Mouse (Mus musculus) adrenal gland, adult 2 months (tissue): Measurements from ENCODE around the gene Nkapd1. TPM values are rescaled to one million over a fixed set of nuclear protein-coding genes. Genes with fewer than 3 reads are reported as not detected.

Source experiments
- DNase-seq: peaks from one replicate; pipeline ENCODE4 v3.0.0; 2021
- polyA plus RNA-seq: library from polyadenylated mRNA; depleted of rRNA; stranded (reverse); fragments of >200 nt; gene quantifications from 2 replicates; pipeline ENCODE4 v1.2.3, GENCODE M21; 2012; rRNA removed
- total RNA-seq, 2 experiments: library from RNA; stranded (reverse); gene quantifications; 2 replicates each; pipeline ENCODE4 v1.2.3; 2021

Gene Nkapd1
- total and polyA plus RNA-seq, 3 experiments = 6.8 to 26.8 (median 20.9) TPM

DNA sequence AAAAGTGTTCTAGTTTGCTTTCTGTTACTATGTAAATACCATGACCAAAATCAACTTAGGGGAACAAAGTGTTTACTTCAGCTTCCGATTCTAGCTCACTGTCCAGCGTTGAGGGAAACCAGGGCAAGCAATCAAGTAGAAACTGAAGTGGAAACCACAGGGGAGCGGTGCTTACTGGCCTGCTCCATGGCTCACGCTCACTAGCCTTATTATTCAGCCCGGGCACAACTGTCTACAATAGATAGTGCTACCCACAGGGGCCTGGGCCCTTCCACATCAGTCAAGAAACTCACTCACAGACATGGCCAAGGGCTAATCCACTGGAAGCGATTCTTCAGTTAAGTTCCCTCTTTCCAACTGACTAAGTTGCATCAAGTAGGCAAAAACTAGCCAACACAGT, 15.7 kb downstream of the Nkapd1 start:
- DNase-seq = no peak

DNA sequence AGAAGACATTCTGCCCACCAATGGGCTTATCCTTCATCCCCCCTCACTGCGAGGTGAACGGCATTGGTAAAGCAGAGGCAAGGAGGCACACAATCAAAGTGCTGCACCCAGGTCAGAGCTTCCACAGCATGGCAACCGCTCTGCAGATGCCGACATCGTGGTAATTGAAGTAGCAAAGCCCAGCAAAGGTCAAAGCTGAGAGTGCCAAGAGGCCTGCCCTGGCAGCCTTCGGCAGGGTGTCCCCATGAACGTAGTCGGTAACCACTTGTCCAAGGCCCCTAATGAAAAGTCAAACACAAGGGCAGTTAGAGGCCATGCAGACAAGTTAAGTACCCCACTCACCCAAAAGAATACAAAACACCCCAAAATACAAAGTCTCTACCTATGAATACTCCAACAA, 20.3 kb downstream of the Nkapd1 start:
- no peak for DNase-seq

DNA sequence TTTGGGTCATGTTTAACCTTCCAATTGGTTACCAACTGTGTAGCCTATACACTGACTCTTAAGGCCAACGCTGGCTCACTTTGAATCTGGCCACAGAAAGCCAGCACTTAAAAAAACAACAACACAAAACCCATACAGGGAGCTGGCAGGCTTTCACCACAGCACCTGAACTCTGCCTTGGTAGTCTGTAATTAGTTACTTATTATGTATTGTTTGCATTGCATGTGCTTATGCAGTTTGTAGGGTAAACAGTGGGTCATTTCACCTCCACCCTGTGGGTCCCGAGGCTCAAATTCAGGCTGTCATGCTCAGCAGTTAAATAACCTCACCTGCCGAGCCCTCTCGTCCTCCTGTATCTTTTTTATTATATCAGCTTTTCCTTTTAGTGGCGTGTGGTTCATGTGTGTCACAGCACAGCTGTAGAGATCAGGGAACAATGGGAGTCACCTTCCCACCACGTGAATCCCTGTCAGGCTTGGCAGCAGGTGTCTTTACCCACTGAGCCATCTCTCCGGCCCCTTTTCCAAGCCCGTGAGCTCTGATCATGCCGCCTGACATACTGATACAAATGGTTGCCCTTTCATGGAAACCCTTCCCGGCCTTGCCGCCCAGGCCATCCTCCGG, 22.4 kb downstream of the Nkapd1 start:
- no peak for DNase-seq

DNA sequence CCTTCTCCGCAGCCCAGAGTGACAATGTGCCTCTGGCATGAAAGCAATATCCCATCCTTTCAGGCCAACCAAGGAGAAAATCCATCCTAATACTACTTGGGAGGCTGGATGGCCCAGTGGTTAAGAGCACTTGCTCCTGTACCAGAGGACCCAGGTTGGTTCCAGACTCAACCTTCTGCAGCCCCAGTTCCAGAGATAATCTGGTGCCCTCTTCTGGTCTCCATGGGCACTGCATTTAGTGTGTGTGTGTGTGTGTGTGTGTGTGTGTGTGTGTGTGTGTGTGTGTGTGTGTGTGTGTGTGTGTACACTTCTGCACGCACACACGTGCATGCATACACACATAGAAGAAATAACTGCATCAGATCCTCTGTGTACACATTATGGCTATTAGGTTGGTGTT, 23.7 kb downstream of the Nkapd1 start:
- DNase-seq = no peak

DNA sequence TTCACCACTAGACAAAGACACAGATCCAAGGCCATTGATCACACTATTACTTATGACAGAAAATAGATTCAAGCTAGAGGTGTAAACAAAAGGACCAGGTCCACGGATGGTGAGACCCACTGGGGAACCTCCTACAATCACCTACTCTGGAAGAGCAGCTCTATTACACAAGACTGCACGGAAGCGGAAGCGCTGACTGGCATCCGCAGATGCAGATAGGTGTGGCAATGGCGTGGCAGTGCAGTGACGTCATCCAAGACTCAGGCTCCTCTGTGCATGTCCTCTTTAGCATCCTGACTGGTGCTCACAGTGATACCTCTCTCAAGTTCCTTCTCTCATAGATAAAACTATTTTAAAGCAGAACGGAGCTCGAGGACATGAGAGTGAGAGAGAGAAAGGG, 24.3 kb downstream of the Nkapd1 start:
- no peak for DNase-seq

DNA sequence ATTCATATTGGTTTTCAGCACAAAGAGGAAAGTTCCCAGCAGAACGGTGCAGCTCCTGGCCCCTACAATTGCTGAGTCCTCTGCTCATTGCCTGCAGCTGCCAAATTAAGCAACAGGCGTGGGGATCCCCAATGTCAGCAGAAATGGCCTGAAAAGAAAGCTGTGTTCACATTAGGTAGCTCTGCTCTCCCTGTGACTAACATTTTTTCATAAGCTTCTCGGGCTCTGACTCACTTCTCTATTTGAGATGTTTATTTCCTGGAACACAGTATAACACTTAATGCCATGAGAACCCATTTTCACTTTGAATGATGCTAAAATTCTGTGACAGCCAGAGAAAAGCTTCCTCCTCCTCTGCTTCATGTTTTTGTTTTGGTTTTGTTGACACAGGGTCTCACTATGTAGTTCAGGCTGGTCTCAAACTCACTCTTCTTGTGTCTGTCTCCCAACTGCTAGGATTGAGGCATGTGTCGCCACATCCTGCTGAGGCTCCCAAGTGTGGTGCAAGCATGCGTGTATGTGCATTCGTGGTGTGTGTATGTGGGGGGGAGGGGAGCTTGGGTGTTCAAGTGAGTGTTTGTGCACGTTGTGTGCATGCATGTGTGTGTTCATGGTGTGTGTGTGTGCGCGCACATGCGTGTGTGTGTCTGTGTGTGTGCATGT, 26.3 kb downstream of the Nkapd1 start:
- DNase-seq = peak; percentile 48

DNA sequence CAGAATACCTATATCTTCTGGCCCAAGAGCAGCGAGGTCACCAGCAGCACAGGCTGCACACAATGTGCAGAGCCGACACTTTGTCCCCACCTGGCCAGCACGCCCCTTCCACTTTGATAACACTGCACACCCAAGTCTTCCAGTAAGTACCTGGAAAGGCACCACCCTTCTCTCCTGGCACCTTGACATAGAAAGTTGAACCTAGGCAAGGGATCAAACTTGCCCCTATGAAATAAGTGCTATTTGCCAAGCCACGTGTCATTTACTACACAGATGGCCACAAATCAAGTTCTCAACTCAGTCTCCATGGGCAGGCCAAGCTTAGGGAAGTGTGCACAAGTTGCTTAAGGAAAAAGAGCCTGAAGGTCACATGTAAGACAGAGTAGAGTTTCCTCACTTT, 30.3 kb downstream of the Nkapd1 start:
- DNase-seq = no peak

DNA sequence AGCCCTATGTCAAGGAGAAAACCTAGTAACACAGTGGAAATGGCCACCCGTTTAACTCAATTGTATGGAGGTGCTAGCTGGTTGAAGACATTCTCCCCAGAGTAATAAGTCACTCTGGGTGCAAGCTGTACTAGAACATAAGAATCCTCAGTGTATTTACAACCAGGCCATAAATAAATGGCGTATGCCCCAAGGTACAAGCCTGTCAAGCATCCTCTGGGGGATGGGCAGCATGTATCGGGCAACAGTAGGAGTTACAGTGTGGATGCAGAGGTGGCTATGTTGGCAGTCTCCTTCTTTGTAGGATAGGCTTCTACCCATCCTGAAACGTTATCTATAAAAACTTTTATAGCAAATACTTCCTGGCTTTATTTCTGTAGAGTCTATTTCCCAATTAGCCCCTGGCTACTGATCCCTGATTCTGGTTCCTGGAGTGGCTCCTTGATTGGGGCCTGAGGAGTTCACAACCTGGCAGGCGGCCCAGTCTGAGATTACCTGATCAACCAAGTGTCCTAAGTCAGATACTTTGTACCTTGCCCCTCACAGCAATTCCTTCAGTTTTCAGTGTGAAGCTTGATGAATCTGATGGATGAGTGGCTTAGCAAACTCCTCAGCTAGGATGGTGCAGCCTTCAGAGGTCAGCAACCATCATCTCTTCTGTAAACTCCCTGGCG, 32.0 kb downstream of the Nkapd1 start:
- no peak for DNase-seq

DNA sequence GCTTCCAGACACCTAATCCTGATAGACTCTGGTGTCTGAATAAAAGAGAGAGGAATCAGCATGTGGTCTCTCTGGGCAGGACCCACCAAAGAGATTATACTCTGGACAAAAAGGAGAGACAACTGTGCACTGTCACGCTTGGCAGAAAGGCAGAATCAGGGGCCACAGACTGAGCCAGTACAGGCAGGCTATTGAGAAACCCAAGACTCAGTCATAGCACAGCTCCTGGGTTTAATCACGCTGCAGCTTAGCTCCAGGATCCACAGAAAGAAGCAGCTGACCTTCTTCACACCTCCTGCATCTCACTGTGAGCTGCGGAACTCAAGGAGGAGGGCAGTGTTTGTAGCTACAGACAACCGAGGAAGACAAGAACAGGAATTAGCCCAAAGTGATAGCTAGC, 36.9 kb downstream of the Nkapd1 start:
- no peak for DNase-seq

DNA sequence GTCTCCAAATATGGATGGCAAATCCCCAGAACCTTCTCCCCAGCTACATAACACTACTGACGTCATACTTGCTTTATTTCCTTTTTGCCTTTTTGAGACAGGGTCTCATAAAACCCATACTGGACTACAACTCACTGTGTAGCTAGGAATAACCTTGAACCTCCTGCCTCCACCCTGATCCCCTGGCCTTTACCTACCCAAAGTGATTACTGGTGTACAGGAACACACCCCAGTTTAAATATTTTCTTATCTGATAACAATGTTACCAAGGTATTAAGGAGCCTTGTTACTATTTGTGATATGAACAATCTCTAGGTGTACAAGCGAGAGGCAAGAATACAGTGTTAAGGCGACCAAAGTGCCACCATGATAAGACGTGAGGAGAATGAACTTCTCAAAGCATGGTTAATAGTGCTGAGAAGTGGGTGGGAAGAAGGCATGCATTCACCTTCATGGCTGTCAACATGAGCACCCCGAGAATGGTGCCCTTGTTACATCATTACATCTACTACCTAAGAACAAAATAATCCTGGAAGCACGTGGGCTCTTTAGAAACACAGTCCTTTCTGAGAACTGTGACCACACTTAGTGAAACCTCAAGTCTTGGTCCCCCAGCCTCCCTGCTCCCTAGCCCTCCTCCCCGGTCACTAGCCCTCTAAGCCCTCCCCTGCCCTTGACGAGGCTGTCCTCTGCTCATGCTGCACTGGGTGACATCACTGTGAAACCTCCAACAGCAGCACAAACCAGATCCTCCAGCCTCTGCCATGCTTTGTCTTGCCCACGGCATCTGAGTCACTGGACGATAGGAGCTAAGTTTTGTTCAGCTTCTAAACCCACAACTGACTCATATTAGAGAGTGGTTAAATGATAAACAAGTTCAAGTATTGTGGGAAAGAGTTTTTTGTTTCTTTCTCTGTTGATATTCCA, 47.4 kb downstream of the Nkapd1 start:
- no peak for DNase-seq

DNA sequence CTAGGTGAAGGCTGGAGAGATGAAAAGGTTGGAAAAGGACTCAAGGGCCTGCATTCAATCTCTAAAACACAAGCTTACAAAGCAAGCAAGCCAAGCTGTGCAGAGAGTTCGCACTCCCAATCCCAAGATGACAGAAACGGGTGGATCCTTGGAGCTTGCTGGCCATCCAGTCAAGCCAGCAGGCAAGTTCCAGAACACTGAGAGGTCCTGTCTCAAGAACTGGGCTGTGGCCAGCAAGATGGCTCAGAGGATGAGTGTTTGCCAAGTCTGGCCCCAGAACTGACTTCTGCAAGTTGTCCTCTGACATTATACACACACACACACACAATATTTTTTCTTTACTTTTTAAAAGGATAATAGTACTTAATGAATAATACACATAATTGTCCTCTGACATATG, 49.4 kb downstream of the Nkapd1 start:
- DNase-seq = no peak

DNA sequence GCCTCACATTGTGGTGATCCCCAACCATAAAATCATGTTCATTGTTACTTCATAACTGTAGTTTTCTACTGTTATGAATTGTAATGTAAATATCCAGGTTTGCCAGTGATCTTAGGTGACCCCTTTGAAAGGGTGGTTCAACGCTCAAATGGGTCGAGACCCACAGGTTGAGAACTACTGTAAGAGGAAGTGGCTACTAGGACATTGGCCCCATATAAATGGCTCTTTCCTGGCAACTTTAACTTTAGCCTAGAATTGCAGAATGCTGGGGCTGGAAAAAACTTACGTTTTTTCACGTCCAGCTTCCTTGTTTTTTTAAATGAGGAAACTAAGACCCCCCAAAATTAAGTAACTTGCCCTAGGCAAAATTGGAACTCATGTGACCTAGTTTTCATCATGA, 49.9 kb downstream of the Nkapd1 start:
- no peak for DNase-seq

DNA sequence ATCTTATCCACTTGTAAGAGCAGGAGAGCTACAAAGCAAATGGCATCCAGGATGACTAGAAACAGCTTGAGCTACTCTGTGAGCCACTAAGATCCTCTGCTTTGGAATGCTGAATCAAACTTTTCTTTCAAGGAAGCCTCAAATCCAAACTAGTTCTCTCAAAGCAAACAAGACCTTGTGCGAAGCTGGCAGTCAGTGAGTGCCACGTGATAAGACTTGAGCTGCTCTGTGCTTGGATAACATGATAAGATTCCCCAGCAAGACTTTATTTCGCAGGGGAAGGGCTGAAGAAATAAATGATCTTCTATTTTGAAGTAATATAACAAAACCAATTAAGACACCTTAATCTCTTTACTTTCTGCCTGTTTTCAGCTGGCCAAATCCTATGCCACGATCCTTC, 51.3 kb downstream of the Nkapd1 start:
- DNase-seq = no peak

DNA sequence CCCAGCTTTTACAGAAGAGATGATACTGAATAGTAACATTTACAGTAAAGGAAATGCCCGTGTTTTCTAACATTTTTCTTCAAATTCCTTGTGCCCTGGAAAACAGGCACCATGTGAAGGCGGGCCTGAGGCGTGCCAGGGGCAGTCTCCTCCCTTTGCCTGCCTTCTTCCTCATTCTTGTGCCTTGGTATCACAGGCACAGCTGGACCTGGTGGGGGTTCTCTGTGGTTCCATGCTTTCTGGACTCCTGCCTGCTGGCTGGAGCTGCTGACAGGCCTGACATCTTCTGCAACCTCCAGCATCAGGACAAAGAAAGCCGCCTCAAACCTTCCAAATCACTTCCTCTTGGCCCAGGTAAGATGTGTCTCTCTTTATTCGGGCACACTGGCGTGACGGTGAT, 52.1 kb downstream of the Nkapd1 start:
- no peak for DNase-seq

DNA sequence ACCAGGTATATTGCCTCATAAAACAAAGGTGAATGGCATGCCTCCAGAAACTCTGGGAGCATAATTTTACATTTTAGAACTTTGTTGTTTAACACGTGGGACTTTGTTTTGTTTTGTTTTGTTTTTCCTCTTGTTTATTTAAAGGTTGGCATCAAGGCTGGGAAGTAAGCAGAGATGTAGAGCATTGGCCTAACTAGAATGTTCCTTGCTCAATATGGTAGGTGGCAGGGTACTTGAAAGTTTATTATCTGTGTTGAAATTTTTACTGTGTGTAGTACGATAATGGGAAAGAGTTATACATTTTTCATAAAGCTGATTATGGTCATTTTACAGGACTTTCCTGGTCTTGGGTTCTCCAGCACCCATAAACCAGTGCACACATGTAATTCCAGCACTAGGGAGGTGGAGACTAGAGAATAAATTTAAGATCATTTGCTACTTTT, 55.3 kb downstream of the Nkapd1 start:
- DNase-seq = no peak

DNA sequence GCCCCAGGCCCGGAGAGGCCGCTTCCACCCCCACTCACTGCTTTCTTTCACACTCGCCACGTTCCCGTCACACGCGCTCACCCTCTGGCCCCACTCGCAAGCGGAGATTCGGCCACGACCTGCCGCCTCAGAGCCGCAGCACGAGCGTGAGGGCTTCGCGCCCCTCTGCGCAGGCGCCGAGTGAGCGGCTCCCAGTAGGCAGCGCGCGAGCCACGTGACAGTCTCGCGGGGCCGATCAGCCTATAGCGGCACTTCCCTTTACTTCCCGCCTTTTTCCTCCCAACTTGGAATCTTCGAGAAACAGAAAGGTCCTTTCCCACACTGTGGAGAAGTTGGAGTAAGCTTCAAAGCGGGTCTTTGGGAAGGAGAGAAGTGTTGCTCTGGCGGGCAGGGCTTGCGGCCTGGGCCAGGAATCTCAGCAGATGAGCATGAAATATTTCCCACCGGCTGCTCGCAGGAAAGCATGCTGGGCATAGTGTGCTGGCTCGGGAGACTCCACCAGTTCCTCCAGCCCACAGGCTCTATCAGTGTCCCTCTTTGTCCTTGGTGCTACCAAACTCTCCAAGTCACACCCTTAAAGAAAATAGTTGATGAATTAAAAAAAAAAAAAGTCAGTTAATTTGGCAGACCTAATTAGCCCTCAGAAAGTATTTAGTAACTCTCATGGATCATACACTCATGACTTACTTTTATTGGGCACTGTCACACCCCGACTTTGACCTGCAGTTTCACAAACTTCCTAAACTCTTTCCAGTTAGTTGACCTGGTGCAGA, 55.9 kb downstream of the Nkapd1 start, which contains the start of gene Tex12:
Tex12 (minus strand) TSS at position 181 of the 773 bp plus-strand sequence.
- DNase-seq = no peak

Other genes with a start within 250 kb of the Nkapd1 start
- gene Plet1, start 122.9 kb downstream of the Nkapd1 start, total RNA-seq = under 1 TPM; 0.46 to 0.59 TPM
- 0.08 TPM in 1 of 2 replicates, not detected in the other for gene Plet1, start 122.9 kb downstream of the Nkapd1 start, polyA plus RNA-seq
- 10 to 100 TPM; 59.5 to 72.8 TPM for gene Pts, start 88.7 kb downstream of the Nkapd1 start, total RNA-seq
- gene Pts, start 88.7 kb downstream of the Nkapd1 start, polyA plus RNA-seq = 22.7 and 26.8 TPM in 2 replicates
- gene Il18, start 62.6 kb downstream of the Nkapd1 start, total RNA-seq = 1 to 10 TPM; 6.1 to 6.7 TPM
- 1.6 and 2.1 TPM in 2 replicates for gene Il18, start 62.6 kb downstream of the Nkapd1 start, polyA plus RNA-seq
- 1 to 10 TPM; 4.5 to 5.0 TPM for gene Bco2, start 62.3 kb downstream of the Nkapd1 start, total RNA-seq
- gene Bco2, start 62.3 kb downstream of the Nkapd1 start, polyA plus RNA-seq = 0.10 and 0.16 TPM in 2 replicates
- not detected for gene Tex12, start 56.1 kb downstream of the Nkapd1 start, total RNA-seq
- not detected in 2 replicates for gene Tex12, start 56.1 kb downstream of the Nkapd1 start, polyA plus RNA-seq
- 100 to 1,000 TPM; 249 to 334 TPM for gene Sdhd, start 13.7 kb downstream of the Nkapd1 start, total RNA-seq
- 248 and 267 TPM in 2 replicates for gene Sdhd, start 13.7 kb downstream of the Nkapd1 start, polyA plus RNA-seq
- 100 to 1,000 TPM; 213 to 216 TPM for gene Timm8b, start 13.6 kb downstream of the Nkapd1 start, total RNA-seq
- gene Timm8b, start 13.6 kb downstream of the Nkapd1 start, polyA plus RNA-seq = 33.0 and 58.2 TPM in 2 replicates
- 1 to 10 TPM; 1.2 to 3.4 TPM for gene Pih1d2, start 143 bp downstream of the Nkapd1 start, total RNA-seq
- 0.26 and 0.38 TPM in 2 replicates for gene Pih1d2, start 143 bp downstream of the Nkapd1 start, polyA plus RNA-seq
- 100 to 1,000 TPM; 152 to 160 TPM for gene Dlat, start 42.3 kb upstream of the Nkapd1 start, total RNA-seq
- gene Dlat, start 42.3 kb upstream of the Nkapd1 start, polyA plus RNA-seq = 30.1 and 32.5 TPM in 2 replicates
- 1 to 10 TPM; 5.2 to 8.9 TPM for gene Dixdc1, start 122.1 kb upstream of the Nkapd1 start, total RNA-seq
- gene Dixdc1, start 122.1 kb upstream of the Nkapd1 start, polyA plus RNA-seq = 1.7 and 1.8 TPM in 2 replicates
- 1 to 10 TPM; 4.3 to 6.1 TPM for gene 2310030G06Rik, start 129.1 kb upstream of the Nkapd1 start, total RNA-seq
- 1.5 and 1.7 TPM in 2 replicates for gene 2310030G06Rik, start 129.1 kb upstream of the Nkapd1 start, polyA plus RNA-seq
- gene Cryab, start 133.9 kb upstream of the Nkapd1 start, total RNA-seq = 10 to 100 TPM; 28.6 to 46.1 TPM
- 67.3 and 78.0 TPM in 2 replicates for gene Cryab, start 133.9 kb upstream of the Nkapd1 start, polyA plus RNA-seq
- 1 to 10 TPM; 1.2 to 3.6 TPM for gene Hspb2, start 134.9 kb upstream of the Nkapd1 start, total RNA-seq
- 9.2 and 10.2 TPM in 2 replicates for gene Hspb2, start 134.9 kb upstream of the Nkapd1 start, polyA plus RNA-seq
- gene Fdxacb1, start 150.8 kb upstream of the Nkapd1 start, total RNA-seq = 1 to 10 TPM; 5.7 to 5.8 TPM
- 2.1 and 2.7 TPM in 2 replicates for gene Fdxacb1, start 150.8 kb upstream of the Nkapd1 start, polyA plus RNA-seq
- gene Alg9, start 157.6 kb upstream of the Nkapd1 start, total RNA-seq = 10 to 100 TPM; 27.1 to 27.8 TPM
- gene Alg9, start 157.6 kb upstream of the Nkapd1 start, polyA plus RNA-seq = 17.6 and 26.8 TPM in 2 replicates
- 10 to 100 TPM; 47.8 to 63.4 TPM for gene 1110032A03Rik, start 158.1 kb upstream of the Nkapd1 start, total RNA-seq
- gene 1110032A03Rik, start 158.1 kb upstream of the Nkapd1 start, polyA plus RNA-seq = 29.4 and 29.7 TPM in 2 replicates
- 10 to 100 TPM; 38.4 to 44.4 TPM for gene Ppp2r1b, start 227.8 kb upstream of the Nkapd1 start, total RNA-seq
- 6.4 and 8.2 TPM in 2 replicates for gene Ppp2r1b, start 227.8 kb upstream of the Nkapd1 start, polyA plus RNA-seq